Mouse (Mus musculus) regulatory T cell (primary cell): ENCODE measurements around the gene Phactr1.

Experiments used
- in situ Hi-C: fragments of 300-600 bp; cut with MboI, MseI; formaldehyde crosslinking; loops from one replicate; pipeline ENCODE4 v1.15.1; 2025; ENCODE audit warnings: high pct_unique_total_duplicates

Gene Phactr1

GRCm38 (mm10) chr13:42866162-42866941, 185.9 kb downstream of the Phactr1 start:
- in situ Hi-C loops, result no loop called here

DNA sequence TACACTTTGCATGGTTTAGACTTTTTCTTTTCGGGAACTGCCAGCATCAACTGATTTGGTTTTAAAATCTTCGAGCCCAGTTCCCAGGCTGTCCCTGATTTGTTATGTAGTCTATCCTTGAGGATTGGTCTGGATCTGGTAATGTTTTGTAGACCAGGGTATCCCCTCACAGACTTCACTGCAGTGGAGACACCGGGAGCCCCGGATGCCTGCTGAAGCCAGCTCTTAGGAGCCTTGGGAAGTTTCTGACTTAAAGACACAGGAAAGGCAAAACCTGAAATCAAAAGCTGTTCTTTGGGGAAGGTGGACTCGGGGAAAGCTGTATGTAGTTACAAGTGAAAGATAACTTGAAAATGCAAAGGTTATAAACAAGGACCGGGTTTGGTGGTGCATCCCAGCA, 186.6 kb downstream of the Phactr1 start:
- in situ Hi-C loops, result no loop called here

- in situ Hi-C loops, result no loop called here
Measured at GRCm38 (mm10) chr13:42872125-42872524, 191.7 kb downstream of the Phactr1 start.

- in situ Hi-C loops, result no loop called here
Measured at GRCm38 (mm10) chr13:42878346-42878745, 197.9 kb downstream of the Phactr1 start.

- in situ Hi-C loops, result no loop called here
Measured at GRCm38 (mm10) chr13:42884033-42884724, 203.8 kb downstream of the Phactr1 start.

- in situ Hi-C loops, result no loop called here
Measured at GRCm38 (mm10) chr13:42884725-42885115, 204.3 kb downstream of the Phactr1 start.

- in situ Hi-C loops, result no loop called here
Measured at GRCm38 (mm10) chr13:42887701-42888100, 207.3 kb downstream of the Phactr1 start.

DNA sequence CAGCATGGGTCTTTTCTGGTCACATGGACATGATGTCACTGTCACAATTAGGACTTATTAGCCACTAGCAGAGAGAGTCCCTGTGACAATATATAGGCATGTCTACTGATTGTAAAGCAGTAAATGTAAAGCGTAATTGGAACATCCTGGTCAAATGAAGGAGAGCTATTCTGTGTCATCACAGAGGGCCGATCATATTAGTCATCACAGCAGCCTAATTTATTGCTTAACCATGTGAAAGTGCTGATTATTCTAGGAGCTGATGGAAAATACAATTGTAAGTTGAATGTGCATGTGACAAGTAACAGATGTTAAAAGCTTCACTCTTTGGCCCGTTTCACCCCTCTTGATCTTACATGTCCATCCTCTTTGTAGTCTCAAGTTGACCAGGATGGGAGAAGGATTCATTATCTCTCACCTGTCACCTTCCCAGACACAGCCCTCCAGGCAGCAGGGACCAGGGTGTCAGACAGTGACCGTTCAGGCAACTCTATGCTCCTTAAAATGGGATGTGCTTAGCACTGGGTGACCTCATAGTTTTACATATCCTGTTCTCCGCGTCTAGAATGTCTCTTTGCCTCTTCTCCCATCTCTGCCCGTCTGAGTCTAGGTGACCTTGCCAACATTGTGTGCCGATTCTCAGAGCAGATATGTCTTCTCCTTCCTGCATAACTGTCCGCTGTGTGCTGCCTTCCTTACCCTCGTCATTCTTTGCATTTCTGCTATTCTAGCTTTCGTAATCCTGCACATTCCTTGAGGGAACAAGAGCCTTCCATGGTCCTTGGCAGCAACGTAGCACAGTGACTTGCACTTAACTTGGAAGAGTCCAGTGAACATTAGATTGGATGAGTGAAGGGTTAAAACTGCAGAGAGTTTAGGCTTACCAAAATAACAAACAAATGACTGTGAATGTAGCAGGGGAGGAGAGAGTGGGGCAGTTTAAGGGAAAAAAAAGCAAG, 209.4 kb downstream of the Phactr1 start:
- in situ Hi-C loops, result no loop called here

DNA sequence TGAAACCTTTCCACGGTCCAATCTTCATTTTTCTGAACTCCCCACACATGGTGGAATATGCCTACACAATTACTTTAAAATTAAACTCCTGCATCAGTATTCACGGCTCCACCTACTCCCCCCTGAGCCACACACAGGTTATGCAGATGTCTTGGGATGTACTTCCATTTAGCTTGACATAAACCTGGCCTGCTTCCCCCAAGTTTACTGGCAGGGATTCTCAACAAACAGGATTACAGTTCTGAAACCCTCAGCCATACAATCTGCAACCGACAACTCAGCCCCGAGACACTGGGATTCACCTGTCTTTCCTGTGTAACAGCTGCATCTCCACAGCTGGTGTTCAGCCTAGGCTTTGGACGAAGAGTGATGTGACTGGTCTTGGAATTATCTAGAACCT, 210.2 kb downstream of the Phactr1 start:
- in situ Hi-C loops, result no loop called here

- in situ Hi-C loops, result no loop called here
Measured at GRCm38 (mm10) chr13:42894016-42894415, 213.6 kb downstream of the Phactr1 start.

- in situ Hi-C loops, result no loop called here
Measured at GRCm38 (mm10) chr13:42894598-42894997, 214.2 kb downstream of the Phactr1 start.

DNA sequence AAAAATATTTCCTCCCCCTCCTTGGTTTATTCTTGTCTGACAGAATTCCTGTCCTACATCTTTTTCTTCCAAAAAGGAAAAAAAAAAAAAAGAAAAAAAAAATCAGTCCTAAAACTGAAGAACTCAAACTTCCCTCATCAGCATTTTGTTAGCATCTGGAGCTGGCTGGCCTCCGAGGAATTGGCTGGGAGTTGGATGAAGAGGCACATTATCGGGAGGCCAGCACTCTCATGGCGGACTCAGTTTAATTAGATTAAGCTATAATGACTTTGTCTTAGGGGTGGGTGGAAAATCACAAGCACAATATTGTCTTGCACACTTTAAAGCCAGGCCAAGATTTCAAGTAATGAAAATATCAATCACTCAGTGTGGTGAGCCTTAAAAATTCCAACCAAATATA, 215.6 kb downstream of the Phactr1 start:
- in situ Hi-C loops, result no loop called here

DNA sequence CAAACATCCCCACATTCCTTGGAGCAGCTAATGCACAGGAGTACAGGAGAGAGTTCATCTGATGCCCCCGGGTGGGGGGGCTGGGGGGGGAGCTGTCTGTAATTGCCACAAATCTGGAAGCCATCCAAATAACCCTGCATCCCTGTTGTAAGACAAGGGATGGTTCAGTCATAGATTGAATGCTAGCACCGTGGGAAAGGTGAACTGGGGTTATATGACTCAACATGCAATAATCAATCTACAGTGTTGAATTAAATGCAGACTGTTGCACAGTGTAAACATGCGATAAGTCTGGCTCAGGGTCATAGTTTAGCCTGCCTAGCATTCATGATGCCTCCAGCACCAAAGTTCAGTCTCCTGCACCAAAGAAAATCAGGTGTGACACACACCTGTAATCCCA, 219.2 kb downstream of the Phactr1 start:
- in situ Hi-C loops, result no loop called here

GRCm38 (mm10) chr13:42901837-42902236, 221.4 kb downstream of the Phactr1 start:
- in situ Hi-C loops, result no loop called here

DNA sequence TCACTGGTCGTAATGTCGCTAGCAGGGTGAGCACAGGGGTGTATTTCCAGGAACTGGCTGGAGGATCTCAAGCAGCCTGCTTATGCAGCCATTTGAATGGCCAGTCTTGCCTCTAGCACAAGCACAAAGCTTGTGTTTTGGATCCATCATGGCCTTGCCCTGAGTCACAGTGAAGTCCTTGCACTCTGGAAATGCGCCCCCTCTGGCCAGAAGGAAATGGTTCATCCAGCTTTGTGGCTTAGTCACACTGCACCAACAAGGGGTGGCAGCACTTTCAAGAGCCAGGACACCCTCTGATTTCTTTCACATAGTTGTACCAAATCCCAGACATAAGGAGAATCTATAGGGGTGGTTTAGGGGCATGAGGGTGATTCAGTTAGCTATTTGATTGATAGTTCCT, 222.4 kb downstream of the Phactr1 start:
- in situ Hi-C loops, result no loop called here

GRCm38 (mm10) chr13:42905818-42906217, 225.4 kb downstream of the Phactr1 start:
- in situ Hi-C loops, result no loop called here

- in situ Hi-C loops, result no loop called here
Measured at GRCm38 (mm10) chr13:42906990-42907389, 226.6 kb downstream of the Phactr1 start.

- in situ Hi-C loops, result no loop called here
Measured at GRCm38 (mm10) chr13:42915081-42915480, 234.7 kb downstream of the Phactr1 start.

DNA sequence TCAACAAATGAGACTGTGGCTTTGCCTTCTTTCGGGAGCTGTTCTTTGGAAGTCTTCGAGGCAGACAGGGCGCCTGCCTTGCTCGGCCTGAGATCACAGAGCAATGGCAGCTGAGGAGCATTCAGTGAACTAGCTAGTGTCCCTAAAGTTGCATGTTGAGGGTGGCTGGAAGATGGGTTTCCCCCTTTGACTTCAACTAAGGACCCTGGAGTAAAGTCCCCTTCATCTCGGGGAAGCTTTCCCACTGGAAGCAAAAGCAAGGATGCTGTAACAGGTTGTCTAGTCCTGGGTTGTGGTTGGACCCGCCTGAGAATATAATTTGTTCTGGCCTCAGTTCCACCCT, 235.4 kb downstream of the Phactr1 start:
- in situ Hi-C loops, result no loop called here

DNA sequence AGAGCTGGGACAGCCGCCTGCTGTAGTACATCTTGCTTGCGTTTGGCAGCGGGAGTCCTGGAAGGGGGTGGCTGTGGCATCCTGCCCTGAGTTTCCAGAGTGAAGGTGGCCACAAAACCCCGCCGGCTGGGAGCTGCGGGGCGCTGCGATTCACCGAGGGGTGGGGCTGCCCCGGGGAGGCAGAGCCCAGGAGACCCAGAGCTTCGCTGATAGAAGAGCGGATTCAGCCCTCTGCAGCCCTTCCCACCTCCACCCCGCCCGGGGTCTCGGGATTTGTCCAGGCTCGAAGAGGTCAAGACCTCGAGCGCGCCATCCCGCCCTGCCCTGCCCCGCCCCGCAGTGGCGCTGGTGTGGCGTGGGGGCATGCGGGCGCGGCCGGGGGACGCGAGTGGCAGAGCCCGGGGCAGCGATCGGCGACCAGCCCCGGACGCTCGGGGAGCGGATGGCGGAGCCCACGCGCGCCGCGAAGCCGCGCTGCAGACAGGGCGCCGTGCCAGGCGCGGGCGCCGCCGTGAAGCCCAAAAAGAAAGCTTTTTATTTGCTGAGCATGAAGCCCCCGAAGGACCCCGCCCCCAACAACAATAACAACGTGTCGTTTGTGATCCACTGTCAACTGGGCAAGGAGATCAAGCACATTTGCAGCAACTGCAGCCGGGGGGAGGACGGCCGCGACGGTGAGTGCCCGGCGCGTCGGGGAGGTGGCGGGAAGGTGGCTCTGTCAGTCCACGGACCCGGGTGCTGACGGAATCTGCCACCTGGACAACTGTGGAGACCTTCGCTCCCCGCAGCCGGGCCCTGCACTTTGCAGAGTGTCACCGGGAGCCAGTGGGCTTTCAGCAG, 236.0 kb downstream of the Phactr1 start:
- in situ Hi-C loops, result no loop called here

- in situ Hi-C loops, result no loop called here
Measured at GRCm38 (mm10) chr13:42917251-42917650, 236.8 kb downstream of the Phactr1 start.
